Mouse (Mus musculus) hindbrain, postnatal 0 days (tissue): Measurements from ENCODE around the gene Kcnd3. TPM values are rescaled to one million over a fixed set of nuclear protein-coding genes. Genes with fewer than 3 reads are reported as not detected.

Experiments
- ATAC-seq: fragments of 200-750 bp; cut with Nextera tagmentation; 2 replicates; pipeline ENCODE4 v1.8.0; 2017; ENCODE audit warnings: mild to moderate bottlenecking, moderate TSS enrichment, moderate library complexity
- DNase-seq: peaks from one replicate; pipeline ENCODE4 v3.0.0-alpha.2; 2015; ENCODE audit warnings: low spot score
- H3K27ac ChIP-seq: fragments of 300-500 bp; sonication (generic); 2 replicates; pipeline ENCODE4 v1.5.1; 2014; ENCODE audit warnings: mild to moderate bottlenecking
- H3K27me3 ChIP-seq: fragments of 300-500 bp; sonication (generic); 2 replicates; pipeline ENCODE4 v1.6.1; 2014; ENCODE audit warnings: low read length, mixed read lengths; ENCODE audit not compliant: insufficient read depth
- H3K36me3 ChIP-seq: fragments of 300-500 bp; sonication (generic); 2 replicates; pipeline ENCODE4 v1.6.1; 2014; ENCODE audit warnings: low read length, mixed read lengths; ENCODE audit not compliant: insufficient read depth
- H3K4me1 ChIP-seq: fragments of 300-500 bp; sonication (generic); 2 replicates; pipeline ENCODE4 v1.6.1; 2014; ENCODE audit warnings: antibody characterized with exemption, low read length, mixed read lengths; ENCODE audit not compliant: insufficient read depth
- H3K4me2 ChIP-seq: fragments of 300-500 bp; sonication (generic); 2 replicates; pipeline ENCODE4 v1.6.1; 2014; ENCODE audit warnings: low read depth, mild to moderate bottlenecking, low read length, moderate library complexity, mixed read lengths
- H3K4me3 ChIP-seq: fragments of 300-500 bp; sonication (generic); 2 replicates; pipeline ENCODE4 v1.5.1; 2014; ENCODE audit warnings: low read length
- H3K9ac ChIP-seq: fragments of 300-500 bp; sonication (generic); replicated peaks from 2 replicates; pipeline ENCODE4 v1.6.1; 2014; ENCODE audit warnings: mild to moderate bottlenecking, low read length, moderate library complexity, mixed read lengths
- H3K9me3 ChIP-seq: fragments of 300-500 bp; sonication (generic); 2 replicates; pipeline ENCODE4 v1.6.1; 2016; ENCODE audit warnings: low read length, mixed read lengths
- CTCF ChIP-seq: IDR thresholded peaks from 2 replicates; pipeline ENCODE4 v1.5.1; 2016; ENCODE audit warnings: antibody characterized with exemption, control low read depth, low read depth
- WGBS: fragments of 180-500 bp; shearing (Covaris S2); extraction: QIAGEN DNeasy Blood & Tissue Kit; methylation state at CpG from one replicate; pipeline ENCODE4 v1.1.7; 2014; 5-methylcytosine and 5-hydroxymethylcytosine counted together
- polyA plus RNA-seq: library from polyadenylated mRNA; unstranded; fragments of >200 nt; fragmentation: Nextera tagmentation; extraction: Ambion mirVana; gene quantifications from 2 replicates; pipeline ENCODE4 v1.2.1, GENCODE M21; 2015
- total RNA-seq: library from RNA; depleted of rRNA; stranded (reverse); fragments of >200 nt; gene quantifications from 2 replicates; pipeline ENCODE4 v1.2.3, GENCODE M21; 2014

Kcnd3 gene
- total and polyA plus RNA-seq, 2 experiments from 2014 or later = 8.6 to 71.8 TPM

DNA sequence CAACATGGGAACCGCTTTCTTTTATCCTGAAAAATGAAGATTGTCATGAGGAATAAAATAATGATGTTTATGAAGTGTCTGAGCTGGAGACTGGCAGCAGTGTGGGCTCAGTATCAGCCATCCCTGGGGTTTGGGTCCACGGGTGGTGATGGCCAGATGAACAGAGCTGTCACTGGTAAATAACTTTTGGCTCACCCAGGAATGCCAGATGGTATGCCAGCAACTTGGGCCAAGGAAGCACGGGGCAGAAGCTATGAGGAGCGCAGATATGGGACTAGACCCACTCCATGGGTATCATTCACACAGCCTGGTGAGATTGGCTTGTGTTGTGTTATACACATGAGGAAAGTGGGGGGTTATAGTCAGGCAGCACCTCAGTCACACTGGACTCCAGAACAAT lies 26.7 kb downstream of the Kcnd3 start:
- DNase-seq = peak; percentile 35
- H3K9me3 ChIP-seq = no peaks in the 10 kb centered on the region
- H3K4me2 ChIP-seq = no peak overlapping the region
- no peaks in the 10 kb centered on the region for H3K36me3 ChIP-seq
- no peak overlapping the region for H3K9ac ChIP-seq
- peaks cover 22% of the 10 kb centered on the region for H3K4me1 ChIP-seq
- H3K4me3 ChIP-seq = no peak overlapping the region
- ATAC-seq = no peak
- H3K27ac ChIP-seq = no peak overlapping the region
- 56% methylated on average over 4 of the region's 4 CpGs for WGBS
- no peaks in the 10 kb centered on the region for H3K27me3 ChIP-seq
- no peak for TF ChIP-seq CTCF

GRCm38 (mm10) chr3:105481419-105481818 lies 29.3 kb downstream of the Kcnd3 start:
- no peak overlapping the region for H3K4me3 ChIP-seq
- H3K9ac ChIP-seq = no peak overlapping the region
- no peak overlapping the region for H3K4me2 ChIP-seq
- ATAC-seq (0 out of 2 replicates have a peak, but pooled peaks have one; percentile 9), DNase-seq (no peak)
- no peak for TF ChIP-seq CTCF
- 28% methylated on average over 8 of the region's 8 CpGs for WGBS
- no peaks in the 10 kb centered on the region for H3K36me3 ChIP-seq
- no peak overlapping the region for H3K27ac ChIP-seq
- no peaks in the 10 kb centered on the region for H3K27me3 ChIP-seq
- H3K9me3 ChIP-seq = no peaks in the 10 kb centered on the region
- H3K4me1 ChIP-seq = peaks cover 22% of the 10 kb centered on the region

DNA sequence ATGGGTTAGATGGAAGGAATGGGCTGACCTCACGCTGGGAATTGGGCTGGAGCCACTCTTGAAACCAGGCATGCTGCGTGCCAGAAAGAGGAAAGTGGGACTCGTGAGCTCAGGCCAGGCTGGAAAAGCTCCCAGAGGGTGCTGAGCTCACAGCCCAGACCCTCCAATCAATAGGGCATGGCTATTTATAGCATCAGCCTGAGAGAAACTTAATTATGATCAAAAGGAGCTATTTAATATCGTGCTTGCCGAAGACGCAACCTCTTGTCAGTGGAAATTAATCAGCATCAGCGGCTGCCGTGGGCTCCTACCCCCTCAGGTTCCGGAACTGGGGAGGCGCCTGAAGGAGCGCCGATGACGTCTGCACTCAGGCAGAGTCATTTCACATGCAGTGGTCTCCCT lies 31.5 kb downstream of the Kcnd3 start:
- H3K27me3 ChIP-seq = no peaks in the 10 kb centered on the region
- peak overlapping the region; percentile 30; the same call in 1 of the 2 replicates for H3K4me2 ChIP-seq
- ATAC-seq = peak; percentile 60
- TF ChIP-seq CTCF = no peak
- no peak overlapping the region for H3K9ac ChIP-seq
- 29% methylated on average over 13 of the region's 13 CpGs for WGBS
- no peaks in the 10 kb centered on the region for H3K9me3 ChIP-seq
- H3K4me1 ChIP-seq = peaks cover 19% of the 10 kb centered on the region
- no peak overlapping the region for H3K27ac ChIP-seq
- H3K36me3 ChIP-seq = no peaks in the 10 kb centered on the region
- H3K4me3 ChIP-seq = no peak overlapping the region
- DNase-seq = peak; percentile 50

- Histone ChIP-seq H3K4me3 (no peak overlapping the region), H3K36me3 (no peaks in the 10 kb centered on the region), H3K9ac (no peak overlapping the region), H3K27ac (no peak overlapping the region), H3K27me3 (no peaks in the 10 kb centered on the region), H3K4me1 (peaks cover 19% of the 10 kb centered on the region), H3K9me3 (no peaks in the 10 kb centered on the region), H3K4me2 (no peak overlapping the region)
- TF ChIP-seq CTCF = no peak
- ATAC-seq = no peak
- 58% methylated on average over 8 of the region's 8 CpGs for WGBS
- DNase-seq = no peak
Observed at GRCm38 (mm10) chr3:105487171-105487570, 35.0 kb downstream of the Kcnd3 start.

DNA sequence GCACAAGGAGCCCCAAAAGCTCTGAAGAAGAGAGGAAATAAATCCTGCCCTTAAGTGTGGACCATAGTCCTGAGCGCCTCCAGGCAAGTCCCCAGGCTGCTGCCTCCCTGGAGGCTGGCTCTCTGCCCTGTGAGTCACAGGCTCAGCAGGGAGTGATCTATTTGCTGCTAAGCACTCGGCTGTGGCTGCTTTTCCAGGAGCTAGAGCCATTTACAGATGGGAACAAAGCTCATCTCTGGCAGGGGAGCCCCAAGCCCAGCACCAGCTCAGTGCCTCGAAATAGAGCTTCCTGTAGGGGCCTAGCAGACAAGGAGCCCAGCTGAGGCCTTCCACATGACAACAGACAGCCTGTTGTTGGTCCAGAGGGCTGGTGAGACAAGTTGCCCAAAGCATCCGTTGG lies 37.5 kb downstream of the Kcnd3 start:
- H3K36me3 ChIP-seq = no peaks in the 10 kb centered on the region
- DNase-seq (peak; percentile 68), ATAC-seq (peak; percentile 43)
- peak overlapping the region; percentile 59; the same call in 1 of the 2 replicates for H3K27ac ChIP-seq
- WGBS = 25% methylated on average over 4 of the region's 4 CpGs
- H3K4me3 ChIP-seq = no peak overlapping the region
- no peak overlapping the region for H3K9ac ChIP-seq
- H3K4me2 ChIP-seq = no peak overlapping the region
- no peaks in the 10 kb centered on the region for H3K9me3 ChIP-seq
- peaks cover 8% of the 10 kb centered on the region; the same call in 1 of the 2 replicates for H3K4me1 ChIP-seq
- TF ChIP-seq CTCF = 0 out of 2 replicates have a peak, but pooled peaks have one; percentile 4
- no peaks in the 10 kb centered on the region for H3K27me3 ChIP-seq

- Histone ChIP-seq H3K9ac (no peak overlapping the region), H3K9me3 (no peaks in the 10 kb centered on the region), H3K4me1 (0 out of 2 replicates have a peak, but pooled peaks cover 11% of the 10 kb centered on the region), H3K4me3 (no peak overlapping the region), H3K27ac (no peak overlapping the region), H3K27me3 (no peaks in the 10 kb centered on the region), H3K36me3 (no peaks in the 10 kb centered on the region), H3K4me2 (no peak overlapping the region)
- ATAC-seq = no peak
- WGBS = 56% methylated on average over 9 of the region's 9 CpGs
- no peak for DNase-seq
- TF ChIP-seq CTCF = no peak
Observed at GRCm38 (mm10) chr3:105494886-105495285, 42.8 kb downstream of the Kcnd3 start.

- Histone ChIP-seq H3K9ac (no peak overlapping the region), H3K4me2 (no peak overlapping the region), H3K27me3 (no peaks in the 10 kb centered on the region), H3K36me3 (no peaks in the 10 kb centered on the region), H3K9me3 (no peaks in the 10 kb centered on the region), H3K4me3 (no peak overlapping the region), H3K4me1 (0 out of 2 replicates have a peak, but pooled peaks cover 11% of the 10 kb centered on the region), H3K27ac (no peak overlapping the region)
- 42% methylated on average over 7 of the region's 7 CpGs for WGBS
- TF ChIP-seq CTCF = no peak
- no peak for DNase-seq
- ATAC-seq = no peak
Observed at GRCm38 (mm10) chr3:105496216-105496615, 44.1 kb downstream of the Kcnd3 start.
